Mouse (Mus musculus): ENCODE measurements around the gene Senp6. TPM values are rescaled to one million over a fixed set of nuclear protein-coding genes. Genes with fewer than 3 reads are reported as not detected.

The Senp6 gene
- polyA plus RNA-seq, 1 experiment from 2014 or later, result 48.4 TPM

- no peak overlapping the region for H3K4me3 ChIP-seq
- H3K27me3 ChIP-seq (ENCODE audit: poor library complexity, severe bottlenecking), result no peaks in the 10 kb centered on the region
- peaks cover 17% of the 10 kb centered on the region; the same call in 1 of the 2 replicates for H3K4me1 ChIP-seq
- no peaks in the 10 kb centered on the region for H3K36me3 ChIP-seq (replicated peaks)
- H3K9me3 ChIP-seq, result no peaks in the 10 kb centered on the region
- WGBS, result 90% methylated on average over 1 of the region's 1 CpGs
- no peak overlapping the region for H3K27ac ChIP-seq
- DNase-seq (ENCODE audit: extremely low spot score, low spot score), result no peak
Measured at GRCm38 (mm10) chr9:80181692-80182091, 115.0 kb downstream of the Senp6 start.

- H3K27me3 ChIP-seq (ENCODE audit: poor library complexity, severe bottlenecking), result no peaks in the 10 kb centered on the region
- no peaks in the 10 kb centered on the region for H3K9me3 ChIP-seq
- peaks cover 25% of the 10 kb centered on the region for H3K4me1 ChIP-seq
- no peak overlapping the region for H3K27ac ChIP-seq
- WGBS, result 83% methylated on average over 5 of the region's 5 CpGs
- no peak overlapping the region for H3K4me3 ChIP-seq
- H3K36me3 ChIP-seq (replicated peaks), result no peaks in the 10 kb centered on the region
- DNase-seq (ENCODE audit: extremely low spot score, low spot score), result no peak
Measured at GRCm38 (mm10) chr9:80184138-80184537, 117.4 kb downstream of the Senp6 start.

GRCm38 (mm10) chr9:80185737-80186136, 119.0 kb downstream of the Senp6 start:
- Histone ChIP-seq H3K4me1 (peaks cover 27% of the 10 kb centered on the region), H3K36me3 (replicated peaks) (no peaks in the 10 kb centered on the region), H3K27ac (no peak overlapping the region), H3K27me3 (ENCODE audit: poor library complexity, severe bottlenecking) (no peaks in the 10 kb centered on the region), H3K9me3 (no peaks in the 10 kb centered on the region), H3K4me3 (no peak overlapping the region)
- WGBS, result 46% methylated on average over 3 of the region's 3 CpGs
- DNase-seq (ENCODE audit: extremely low spot score, low spot score), result no peak

- 95% methylated on average over 8 of the region's 8 CpGs for WGBS
- Histone ChIP-seq H3K4me3 (no peak overlapping the region), H3K27ac (0 out of 2 replicates have a peak overlapping the region, but pooled peaks have one; percentile 37), H3K36me3 (replicated peaks) (no peaks in the 10 kb centered on the region), H3K27me3 (ENCODE audit: poor library complexity, severe bottlenecking) (no peaks in the 10 kb centered on the region), H3K9me3 (no peaks in the 10 kb centered on the region), H3K4me1 (peaks cover 32% of the 10 kb centered on the region)
- DNase-seq (ENCODE audit: extremely low spot score, low spot score), result no peak
Measured at GRCm38 (mm10) chr9:80186693-80187092, 120.0 kb downstream of the Senp6 start.

GRCm38 (mm10) chr9:80188324-80188893, 121.7 kb downstream of the Senp6 start:
- Histone ChIP-seq H3K27me3 (ENCODE audit: poor library complexity, severe bottlenecking) (no peaks in the 10 kb centered on the region), H3K4me3 (no peak overlapping the region), H3K9me3 (no peaks in the 10 kb centered on the region), H3K27ac (peak overlapping the region; percentile 58; the same call in 1 of the 2 replicates), H3K4me1 (peaks cover 32% of the 10 kb centered on the region), H3K36me3 (replicated peaks) (no peaks in the 10 kb centered on the region)
- WGBS, result 28% methylated on average over 5 of the region's 5 CpGs
- DNase-seq (ENCODE audit: extremely low spot score, low spot score), result no peak

GRCm38 (mm10) chr9:80191240-80191639, 124.5 kb downstream of the Senp6 start:
- no peak overlapping the region for H3K4me3 ChIP-seq
- H3K36me3 ChIP-seq (replicated peaks), result no peaks in the 10 kb centered on the region
- no peak for DNase-seq (ENCODE audit: extremely low spot score, low spot score)
- no peak overlapping the region; the same call in 1 of the 2 replicates for H3K27ac ChIP-seq
- 80% methylated on average over 6 of the region's 6 CpGs for WGBS
- no peaks in the 10 kb centered on the region for H3K27me3 ChIP-seq (ENCODE audit: poor library complexity, severe bottlenecking)
- H3K9me3 ChIP-seq, result no peaks in the 10 kb centered on the region
- peaks cover 29% of the 10 kb centered on the region for H3K4me1 ChIP-seq

- WGBS, result 89% methylated on average over 10 of the region's 10 CpGs
Measured at GRCm38 (mm10) chr9:80192324-80192723, 125.6 kb downstream of the Senp6 start.

GRCm38 (mm10) chr9:80194446-80194845, 127.7 kb downstream of the Senp6 start:
- no peaks in the 10 kb centered on the region for H3K27me3 ChIP-seq (ENCODE audit: poor library complexity, severe bottlenecking)

More at GRCm38 (mm10) chr9:80192324-80192723, 125.6 kb downstream of the Senp6 start:
- DNase-seq (ENCODE audit: extremely low spot score, low spot score), result no peak
- Histone ChIP-seq H3K4me3 (no peak overlapping the region), H3K27ac (0 out of 2 replicates have a peak overlapping the region, but pooled peaks have one; percentile 9), H3K36me3 (replicated peaks) (no peaks in the 10 kb centered on the region), H3K27me3 (ENCODE audit: poor library complexity, severe bottlenecking) (no peaks in the 10 kb centered on the region), H3K9me3 (no peaks in the 10 kb centered on the region), H3K4me1 (peaks cover 36% of the 10 kb centered on the region)

More at GRCm38 (mm10) chr9:80194446-80194845, 127.7 kb downstream of the Senp6 start:
- 72% methylated on average over 6 of the region's 6 CpGs for WGBS
- Histone ChIP-seq H3K4me3 (no peak overlapping the region), H3K9me3 (no peaks in the 10 kb centered on the region), H3K36me3 (replicated peaks) (no peaks in the 10 kb centered on the region), H3K4me1 (peaks cover 25% of the 10 kb centered on the region), H3K27ac (peak overlapping the region; percentile 35; the same call in 1 of the 2 replicates)
- no peak for DNase-seq (ENCODE audit: extremely low spot score, low spot score)

Other genes starting within 250 kb of the Senp6 start
- gene Filip1, start 54.1 kb upstream of the Senp6 start, polyA plus RNA-seq (2016; fragmentation: Nextera tagmentation; extraction: Ambion mirVana), result 11.9 and 16.3 TPM in 2 replicates
- gene Myo6, start 98.1 kb downstream of the Senp6 start, polyA plus RNA-seq (2016; fragmentation: Nextera tagmentation; extraction: Ambion mirVana), result 7.2 and 7.7 TPM in 2 replicates

All from forebrain, embryonic 10.5 days (tissue).